Comparison of ENCODE assay signal across 7 mouse cellular contexts in the genomic region with DNA sequence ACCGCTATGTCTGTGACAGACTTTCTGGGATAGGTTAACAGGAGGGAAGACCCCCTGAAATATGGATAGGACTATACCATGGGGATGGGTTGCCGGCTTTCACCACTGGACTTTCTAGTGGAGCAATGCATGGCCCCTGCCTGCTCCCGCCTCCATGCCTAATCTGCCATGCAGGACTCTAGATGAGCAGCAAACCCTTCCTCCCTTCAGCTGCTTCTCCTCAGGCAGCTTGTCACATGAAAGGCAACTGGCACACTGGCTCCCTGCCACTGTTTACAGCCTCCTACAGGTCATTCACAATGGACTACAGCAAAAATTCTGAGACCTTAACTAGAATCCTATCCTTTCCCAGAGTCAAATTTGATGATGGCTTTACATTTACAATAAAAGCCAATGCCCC. TPM values are rescaled to one million over a fixed set of nuclear protein-coding genes. Genes with fewer than 3 reads are reported as not detected.
DNase-seq lines count a peak whose midpoint lies in the region; ATAC-seq and TF ChIP-seq lines count a peak whose summit lies in the region.

No protein-coding gene starts in this region.

- H3K4me3 ChIP-seq in limb, embryonic 14.5 days (replicated peaks; ENCODE audit: low read length), result 0 out of 2 replicates have a peak overlapping the region, but pooled peaks have one; percentile 63

- TF ChIP-seq POLR2A in limb, embryonic 14.5 days (IDR thresholded peaks at IDR 0.05; ENCODE audit: borderline replicate concordance, extremely low read depth, insufficient read depth, insufficient read length), result no peak

- H3K4me2 ChIP-seq in limb, embryonic 14.5 days (replicated peaks; ENCODE audit: low read depth, low read length, severe bottlenecking), result peak overlapping the region; percentile 75; the same call in 1 of the 2 replicates

- no peak for ATAC-seq in limb, embryonic 14.5 days (ENCODE audit: low FRiP score, low read depth)

- H3K9me3 ChIP-seq in limb, embryonic 14.5 days (ENCODE audit: control insufficient read depth, low read length), result no peaks in the 10 kb centered on the region

- peak overlapping the region; percentile 72; the same call in 1 of the 2 replicates for H3K9ac ChIP-seq in limb, embryonic 14.5 days (ENCODE audit: low read depth, low read length, severe bottlenecking)

- peaks cover 32% of the 10 kb centered on the region for H3K36me3 ChIP-seq in limb, embryonic 14.5 days (ENCODE audit: control insufficient read depth, insufficient read depth, low read length)

- H3K27ac ChIP-seq in limb, embryonic 14.5 days (replicated peaks; ENCODE audit: low read depth, low read length), result no peak overlapping the region

- H3K27me3 ChIP-seq in limb, embryonic 14.5 days (ENCODE audit: control insufficient read depth, insufficient read depth, low read length), result no peaks in the 10 kb centered on the region

- 89% methylated on average over 3 of the region's 3 CpGs for WGBS in limb, embryonic 14.5 days

- peak; percentile 15 for DNase-seq in right cerebral cortex, postnatal 14 days
- no peak for DNase-seq in right cerebral cortex, postnatal 4 days
- DNase-seq in cerebellum, postnatal 36 days, result peak; percentile 68 to 71
- DNase-seq in heart, postnatal 4 days, result peak; percentile 46
- DNase-seq in limb, embryonic 14.5 days (ENCODE audit: low spot score), result no peak
- DNase-seq in embryo, embryonic 10.5 days (ENCODE audit: low spot score), result no peak
- DNase-seq in right cerebral cortex, postnatal 25 days, result no peak

- peaks cover 10% of the 10 kb centered on the region for H3K4me1 ChIP-seq in limb, embryonic 14.5 days (ENCODE audit: control insufficient read depth, insufficient read depth, low read length)

RNA-seq across cellular contexts. Expression of a gene that starts 1.4 kb away (rescaled TPM):
- total RNA-seq in heart, postnatal 4 days (2021), result 10 to 100 TPM; 50.5 to 52.2 TPM
- polyA plus RNA-seq in limb, embryonic 14.5 days (2012; rRNA removed), result 63.4 and 64.0 TPM in 2 replicates
- 46.3 and 53.8 TPM in 2 replicates for polyA plus RNA-seq in limb, embryonic 14.5 days (2014; fragmentation: Nextera tagmentation; extraction: Ambion mirVana)

RNA-seq across cellular contexts. Expression of a gene that starts 1.4 kb away (rescaled TPM):
- 10 to 100 TPM; 11.1 to 11.8 TPM for total RNA-seq in heart, postnatal 4 days (2021)
- 21.9 and 22.0 TPM in 2 replicates for polyA plus RNA-seq in limb, embryonic 14.5 days (2012; rRNA removed)
- polyA plus RNA-seq in limb, embryonic 14.5 days (2014; fragmentation: Nextera tagmentation; extraction: Ambion mirVana), result 17.3 and 18.1 TPM in 2 replicates

RNA-seq across cellular contexts. Expression of a gene that starts 42.9 kb away (rescaled TPM):
- total RNA-seq in heart, postnatal 4 days (2021), result 10 to 100 TPM; 10.6 to 10.9 TPM
- polyA plus RNA-seq in limb, embryonic 14.5 days (2012; rRNA removed), result 12.5 and 14.0 TPM in 2 replicates
- polyA plus RNA-seq in limb, embryonic 14.5 days (2014; fragmentation: Nextera tagmentation; extraction: Ambion mirVana), result 13.7 and 15.4 TPM in 2 replicates

RNA-seq across cellular contexts. Expression of a gene that starts 51.5 kb away (rescaled TPM):
- total RNA-seq in heart, postnatal 4 days (2021), result under 1 TPM; 0.19 to 0.23 TPM
- 0.11 and 0.15 TPM in 2 replicates for polyA plus RNA-seq in limb, embryonic 14.5 days (2012; rRNA removed)
- not detected in 2 replicates for polyA plus RNA-seq in limb, embryonic 14.5 days (2014; fragmentation: Nextera tagmentation; extraction: Ambion mirVana)

Comparison
In these comparisons a context has a peak if more than half of its experiments do, and no peak if none do; other contexts are left out.
1. DNase-seq: peak in right cerebral cortex, postnatal 14 days (single experiment), cerebellum, postnatal 36 days (2 of 2) and heart, postnatal 4 days (single experiment); none in right cerebral cortex, postnatal 4 days (single experiment), limb, embryonic 14.5 days (single experiment), embryo, embryonic 10.5 days (single experiment) and right cerebral cortex, postnatal 25 days (single experiment).